Mouse (Mus musculus) ES-Bruce4 (cell line): ENCODE results near the gene Olfr71. TPM values are rescaled to one million over a fixed set of nuclear protein-coding genes. Genes with fewer than 3 reads are reported as not detected.

Experiments used
- H3K27ac ChIP-seq: 2 replicates; pipeline ENCODE4 v1.5.1; 2012; ENCODE audit warnings: low read length, inconsistent platforms; ENCODE audit not compliant: insufficient read depth
- H3K27me3 ChIP-seq: 2 replicates; pipeline ENCODE4 v1.6.1; 2012; ENCODE audit warnings: mild to moderate bottlenecking, low read length, inconsistent platforms; ENCODE audit not compliant: control insufficient read depth, poor library complexity, insufficient read depth, severe bottlenecking
- H3K36me3 ChIP-seq: 2 replicates; pipeline ENCODE4 v1.6.1; 2012; ENCODE audit warnings: inconsistent platforms, mild to moderate bottlenecking, low read length, moderate library complexity; ENCODE audit not compliant: control insufficient read depth, poor library complexity, insufficient read depth, severe bottlenecking
- H3K4me1 ChIP-seq: one replicate; pipeline ENCODE4 v1.8.1; 2011; ENCODE audit warnings: low read length; ENCODE audit not compliant: control insufficient read depth, insufficient read depth
- H3K4me3 ChIP-seq: 2 replicates; pipeline ENCODE4 v1.5.1; 2011; ENCODE audit warnings: low read depth, mild to moderate bottlenecking, low read length
- H3K9ac ChIP-seq: 2 replicates; pipeline ENCODE4 v1.6.1; 2012; ENCODE audit warnings: low read depth, mild to moderate bottlenecking, inconsistent platforms; ENCODE audit not compliant: poor library complexity, severe bottlenecking
- H3K9me3 ChIP-seq: replicated peaks from 2 replicates; pipeline ENCODE4 v1.6.1; 2012; ENCODE audit warnings: mild to moderate bottlenecking, low read length, inconsistent platforms; ENCODE audit not compliant: control insufficient read depth, poor library complexity, insufficient read depth, severe bottlenecking
- CTCF ChIP-seq: IDR thresholded peaks from one replicate; pipeline ENCODE4 v1.8.1; 2011; ENCODE audit warnings: low read depth, low read length
- EP300 ChIP-seq: IDR thresholded peaks from 2 replicates; pipeline ENCODE4 v1.6.1; 2011; ENCODE audit warnings: low read depth, low read length; ENCODE audit not compliant: insufficient read depth
- POLR2A ChIP-seq: IDR thresholded peaks from one replicate; pipeline ENCODE4 v1.8.1; 2011; ENCODE audit warnings: low read length; ENCODE audit not compliant: insufficient read depth
- polyA plus RNA-seq: library from polyadenylated mRNA; stranded (reverse); fragments of >200 nt; gene quantifications from 2 replicates; pipeline ENCODE4 v1.2.4, GENCODE M21; 2011; ENCODE audit warnings: low read depth; ENCODE audit not compliant: missing spikeins, insufficient read depth, insufficient read length

Olfr71 gene
- polyA plus RNA-seq, 1 experiment: not detected

DNA sequence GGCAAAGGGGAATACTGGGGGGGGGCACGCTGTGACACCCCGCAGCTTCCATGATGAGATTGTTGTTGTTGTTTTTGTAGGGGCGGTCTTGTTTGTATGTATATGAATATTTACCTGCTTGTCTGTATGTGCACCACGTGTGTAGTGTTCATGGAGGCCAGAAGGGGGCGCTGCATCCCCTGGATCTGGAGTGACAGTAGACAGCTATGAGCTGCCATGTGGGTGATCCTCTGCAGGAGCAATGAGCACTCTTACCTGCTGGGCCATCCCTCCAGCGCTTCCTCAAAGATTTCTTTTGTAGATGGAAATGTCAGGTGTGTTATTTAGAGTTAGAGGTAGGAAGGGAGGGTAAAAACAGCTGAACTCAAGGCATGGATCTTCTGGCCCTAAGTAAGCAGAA, 6.6 kb downstream of the Olfr71 start:
- Histone ChIP-seq H3K9me3 (no peaks in the 10 kb centered on the region), H3K9ac (no peak overlapping the region), H3K27me3 (no peaks in the 10 kb centered on the region)

DNA sequence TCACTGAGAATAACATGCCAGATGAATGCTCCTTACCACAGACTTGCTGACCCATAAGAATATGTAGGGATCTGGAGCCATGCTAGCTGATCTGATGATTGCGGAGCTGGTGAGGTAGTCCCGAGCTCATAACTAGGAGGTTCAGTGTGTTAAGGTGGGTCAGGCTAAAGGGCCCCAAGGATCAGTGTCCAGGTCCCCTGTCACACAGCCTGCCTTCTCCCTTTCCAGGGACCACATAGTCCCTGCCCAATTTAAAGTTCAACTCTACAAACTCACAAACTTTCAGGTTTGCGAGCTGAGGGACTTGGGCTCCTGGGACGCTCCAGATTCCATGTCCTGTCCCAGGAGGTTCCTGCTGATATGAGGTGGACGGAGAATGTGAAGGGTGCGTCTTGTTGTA, 9.3 kb downstream of the Olfr71 start, which contains the start of gene Olfr70:
Gene Olfr70 (minus strand): TSS at position 101 of the 400 bp plus-strand sequence.
- TF ChIP-seq POLR2A (no peak), EP300 (no peak), CTCF (no peak)
- H3K36me3 ChIP-seq: no peaks in the 10 kb centered on the region
- no peaks in the 10 kb centered on the region for H3K27me3 ChIP-seq

More for the DNA sequence above, 6.6 kb downstream of the Olfr71 start:
- Histone ChIP-seq H3K4me3 (no peak overlapping the region), H3K27ac (no peak overlapping the region), H3K4me1 (no peaks in the 10 kb centered on the region), H3K36me3 (no peaks in the 10 kb centered on the region)
- TF ChIP-seq EP300: no peak
- peak; percentile 77 for TF ChIP-seq CTCF

DNA sequence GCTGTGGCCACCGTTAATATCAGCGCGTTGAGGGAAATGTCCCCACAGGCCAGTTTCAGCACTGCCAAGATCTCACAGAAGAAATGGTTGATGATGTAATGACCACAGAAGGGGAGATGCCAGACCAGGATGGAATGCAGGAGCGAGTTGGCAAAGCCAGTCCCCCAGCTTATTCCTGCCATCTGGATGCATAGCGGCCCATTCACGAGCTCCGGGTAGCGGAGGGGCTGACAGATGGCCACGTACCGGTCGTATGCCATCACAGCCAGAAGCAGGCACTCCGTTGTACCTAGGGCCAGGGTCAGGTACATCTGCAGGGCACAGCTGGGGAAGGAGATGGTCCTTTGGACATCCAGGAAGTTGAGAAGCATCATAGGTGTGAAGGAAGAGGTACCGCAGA, 13.5 kb downstream of the Olfr71 start:
- Histone ChIP-seq H3K9me3 (no peaks in the 10 kb centered on the region), H3K4me1 (no peaks in the 10 kb centered on the region), H3K36me3 (no peaks in the 10 kb centered on the region), H3K4me3 (no peak overlapping the region), H3K27me3 (no peaks in the 10 kb centered on the region), H3K27ac (no peak overlapping the region), H3K9ac (no peak overlapping the region)
- TF ChIP-seq EP300 (no peak), POLR2A (no peak), CTCF (no peak)

More for the DNA sequence above, 9.3 kb downstream of the Olfr71 start, which contains the start of gene Olfr70:
- Histone ChIP-seq H3K9ac (no peak within 1 kb of the TSS), H3K4me1 (no peaks in the 10 kb centered on the region), H3K9me3 (no peaks in the 10 kb centered on the region), H3K4me3 (no peak within 1 kb of the TSS), H3K27ac (no peak within 1 kb of the TSS)

DNA sequence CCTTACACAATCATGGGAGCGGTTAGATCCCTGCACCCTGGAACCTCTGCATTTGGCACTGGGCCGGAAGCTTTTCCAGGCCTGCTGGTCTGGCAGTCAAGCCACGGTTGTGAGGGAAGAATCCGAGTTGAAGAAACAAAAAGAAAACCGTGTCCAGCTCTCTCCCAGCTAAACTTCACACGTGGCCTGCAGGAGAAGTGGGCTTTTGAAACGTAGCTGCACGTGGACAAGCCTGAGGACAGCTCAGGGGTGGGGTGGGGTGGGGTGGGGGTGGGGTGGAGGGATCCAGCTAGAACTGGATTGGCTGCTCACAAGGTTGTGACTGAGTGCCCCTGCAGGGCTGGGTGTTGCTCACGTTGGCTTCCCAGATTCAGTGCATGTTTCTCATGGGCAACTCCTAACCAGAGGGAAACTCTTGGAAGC, 14.8 kb downstream of the Olfr71 start:
- H3K27ac ChIP-seq: no peak overlapping the region
- no peaks in the 10 kb centered on the region for H3K27me3 ChIP-seq
- no peak overlapping the region for H3K4me3 ChIP-seq
- H3K36me3 ChIP-seq: no peaks in the 10 kb centered on the region
- TF ChIP-seq POLR2A: no peak
- TF ChIP-seq CTCF: no peak
- TF ChIP-seq EP300: no peak
- no peaks in the 10 kb centered on the region for H3K4me1 ChIP-seq
- H3K9ac ChIP-seq: no peak overlapping the region
- H3K9me3 ChIP-seq: no peaks in the 10 kb centered on the region

DNA sequence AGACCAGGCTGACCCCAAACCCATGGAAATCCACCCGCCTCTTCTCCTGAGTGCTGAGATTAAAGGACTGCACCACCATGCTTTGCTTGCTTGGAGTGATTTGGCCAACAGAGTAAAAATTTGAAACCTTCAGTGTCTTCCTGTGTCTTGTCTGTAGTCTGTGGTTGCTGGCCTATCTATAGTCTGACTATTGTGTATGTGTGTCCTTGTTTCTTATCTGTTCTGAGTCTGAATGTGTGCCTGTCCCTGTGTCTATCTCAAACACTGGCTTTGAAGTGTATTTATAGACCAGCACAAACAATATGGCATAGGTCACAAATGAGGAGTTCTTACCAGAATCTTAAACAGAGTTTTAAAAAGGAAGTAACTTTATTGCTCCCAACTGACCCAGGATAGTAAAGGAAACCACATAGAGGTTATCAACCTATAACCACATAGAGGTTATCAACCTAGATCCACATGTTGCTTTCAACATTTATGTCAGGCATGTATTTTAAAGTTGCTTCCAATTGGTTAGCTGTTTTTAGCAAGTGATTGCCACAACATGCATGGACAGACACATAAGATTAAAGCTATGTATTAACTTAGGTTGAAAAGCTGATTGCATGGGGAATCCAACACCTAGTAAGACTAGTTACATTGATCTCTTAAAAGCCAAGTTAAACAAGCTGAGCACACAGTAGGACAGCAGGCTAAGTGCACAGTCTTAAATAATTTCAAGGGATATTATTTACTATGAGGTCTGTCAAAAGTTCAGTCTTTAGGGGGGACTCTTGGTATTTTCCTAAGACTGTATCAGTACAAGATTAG, 15.4 kb downstream of the Olfr71 start:
- no peak overlapping the region for H3K4me3 ChIP-seq
- TF ChIP-seq POLR2A: no peak
- TF ChIP-seq CTCF: no peak
- TF ChIP-seq EP300: no peak

DNA sequence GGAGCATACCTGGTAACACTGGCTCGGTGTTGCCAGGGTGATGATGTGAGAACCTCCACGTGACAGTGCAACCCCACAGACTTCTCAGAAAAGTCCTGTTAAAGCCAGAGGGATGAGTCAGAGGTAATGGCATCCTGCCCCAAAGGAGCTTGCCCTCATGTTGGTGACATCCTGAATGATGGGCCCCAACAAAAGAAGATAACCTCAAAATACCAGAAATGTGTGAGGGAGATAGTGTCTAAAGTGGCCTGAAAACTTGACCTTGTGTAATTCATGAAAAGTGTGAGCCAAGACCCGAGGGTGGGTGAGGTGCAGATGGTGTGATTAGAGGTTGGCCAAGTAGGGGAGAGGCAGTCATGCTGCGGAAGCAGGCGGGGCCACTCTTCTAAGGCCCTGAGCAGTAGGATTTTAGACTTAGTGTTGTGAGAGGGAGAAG, 16.2 kb downstream of the Olfr71 start:
- no peak overlapping the region for H3K27ac ChIP-seq
- H3K4me1 ChIP-seq: no peaks in the 10 kb centered on the region
- no peak overlapping the region for H3K9ac ChIP-seq
- TF ChIP-seq EP300 (no peak), CTCF (no peak), POLR2A (no peak)
- no peaks in the 10 kb centered on the region for H3K36me3 ChIP-seq
- H3K9me3 ChIP-seq: no peaks in the 10 kb centered on the region
- H3K4me3 ChIP-seq: no peak overlapping the region
- no peaks in the 10 kb centered on the region for H3K27me3 ChIP-seq

More for the DNA sequence above, 15.4 kb downstream of the Olfr71 start:
- H3K27ac ChIP-seq: no peak overlapping the region
- H3K4me1 ChIP-seq: no peaks in the 10 kb centered on the region
- no peaks in the 10 kb centered on the region for H3K9me3 ChIP-seq
- no peak overlapping the region for H3K9ac ChIP-seq
- no peaks in the 10 kb centered on the region for H3K36me3 ChIP-seq
- H3K27me3 ChIP-seq: no peaks in the 10 kb centered on the region
